Mouse (Mus musculus) CD4-positive naive resting alpha-beta T cell, adult 57 days (primary cell): Measurements from ENCODE around the gene Csf1. TPM values are rescaled to one million over a fixed set of nuclear protein-coding genes. Genes with fewer than 3 reads are reported as not detected.

ENCODE experiments used
- total RNA-seq: library from RNA; stranded (reverse); gene quantifications from one replicate; pipeline ENCODE4 v1.2.4, GENCODE M21; 2023

Csf1 gene
- 5.2 TPM for total RNA-seq

GRCm38 (mm10) chr3:107759929-107760581 lies at the start of gene Csf1:
TSS of gene Csf1 (minus strand) at chr3:107760469.

GRCm38 (mm10) chr3:107695948-107696881 lies 64.1 kb downstream of the Csf1 start, which contains the start of gene Ahcyl1:
TSS of gene Ahcyl1 (minus strand) at chr3:107696560.

Other genes with a start within 250 kb of the Csf1 start
- not detected for gene Slc6a17, start 242.5 kb downstream of the Csf1 start, total RNA-seq
- gene Ubl4b, start 205.4 kb downstream of the Csf1 start, total RNA-seq = not detected
- not detected for gene Alx3, start 165.4 kb downstream of the Csf1 start, total RNA-seq
- not detected for gene Gm10961, start 129.1 kb downstream of the Csf1 start, total RNA-seq
- 53.1 TPM for gene Strip1, start 128.8 kb downstream of the Csf1 start, total RNA-seq
- 71.0 TPM for gene Ahcyl1, start 63.9 kb downstream of the Csf1 start, total RNA-seq
- not detected for gene Eps8l3, start 116.8 kb upstream of the Csf1 start, total RNA-seq
- gene Gstm5, start 135.4 kb upstream of the Csf1 start, total RNA-seq = not detected
- 2.7 TPM for gene Gstm7, start 171.3 kb upstream of the Csf1 start, total RNA-seq
- not detected for gene Gstm6, start 183.3 kb upstream of the Csf1 start, total RNA-seq
- gene Gstm3, start 208.8 kb upstream of the Csf1 start, total RNA-seq = not detected
- gene Gstm2, start 226.0 kb upstream of the Csf1 start, total RNA-seq = 1.3 TPM